Mouse (Mus musculus) spleen, postnatal 4 days (tissue): ENCODE measurements at regions not wholly inside any gene's neighbourhood (a gene's known extent, or its start where the extent isn't known, plus 50 kb on each side); places are given as distances from the start of the nearest gene placed in this dataset.

Source experiments
- DNase-seq, 2 experiments: peaks; one replicate each; pipeline ENCODE4 v3.0.0; 2022; ENCODE audit warnings: low spot score in 2 of 2

GRCm38 (mm10) chr17:64492614-64493269 is 107.8 kb upstream of the Man2a1 start:
- peak; percentile 41 to 79 for DNase-seq

GRCm38 (mm10) chr17:64499281-64499997 is 101.1 kb upstream of the Man2a1 start:
- peak in 1 of 2 experiments; percentile 62 for DNase-seq

GRCm38 (mm10) chr17:64502376-64502775 is 98.2 kb upstream of the Man2a1 start:
- DNase-seq, result no peak

- no peak for DNase-seq
Observed at GRCm38 (mm10) chr17:64505956-64506355, 94.6 kb upstream of the Man2a1 start.

GRCm38 (mm10) chr17:64511139-64511779 is 89.3 kb upstream of the Man2a1 start:
- DNase-seq, result no peak

- DNase-seq, result no peak
Observed at GRCm38 (mm10) chr17:64522213-64522612, 78.3 kb upstream of the Man2a1 start.

GRCm38 (mm10) chr17:64523899-64524298 is 76.6 kb upstream of the Man2a1 start:
- DNase-seq, result no peak

- DNase-seq, result no peak
Observed at GRCm38 (mm10) chr17:64527817-64528216, 72.7 kb upstream of the Man2a1 start.

GRCm38 (mm10) chr17:64528476-64528875 is 72.1 kb upstream of the Man2a1 start:
- no peak for DNase-seq

- no peak for DNase-seq
Observed at GRCm38 (mm10) chr17:64529296-64529994, 71.1 kb upstream of the Man2a1 start.

GRCm38 (mm10) chr17:64531150-64531549 is 69.4 kb upstream of the Man2a1 start:
- DNase-seq, result peak in 1 of 2 experiments; percentile 41

- no peak for DNase-seq
Observed at GRCm38 (mm10) chr17:64534323-64534722, 66.2 kb upstream of the Man2a1 start.

GRCm38 (mm10) chr17:64538520-64538953 is 62.0 kb upstream of the Man2a1 start:
- peak in 1 of 2 experiments; percentile 40 for DNase-seq

GRCm38 (mm10) chr17:64540411-64540810 is 60.1 kb upstream of the Man2a1 start:
- no peak for DNase-seq

- no peak for DNase-seq
Observed at GRCm38 (mm10) chr17:64548536-64548935, 52.0 kb upstream of the Man2a1 start.

- no peak for DNase-seq
Observed at GRCm38 (mm10) chr17:64550034-64550433, 50.5 kb upstream of the Man2a1 start.
